Mouse (Mus musculus): Measurements from ENCODE around the gene Paqr8. TPM values are rescaled to one million over a fixed set of nuclear protein-coding genes. Genes with fewer than 3 reads are reported as not detected.

The Paqr8 gene
- total RNA-seq, 2 experiments from 2014 or later, result 2.6 to 2.9 TPM

DNA sequence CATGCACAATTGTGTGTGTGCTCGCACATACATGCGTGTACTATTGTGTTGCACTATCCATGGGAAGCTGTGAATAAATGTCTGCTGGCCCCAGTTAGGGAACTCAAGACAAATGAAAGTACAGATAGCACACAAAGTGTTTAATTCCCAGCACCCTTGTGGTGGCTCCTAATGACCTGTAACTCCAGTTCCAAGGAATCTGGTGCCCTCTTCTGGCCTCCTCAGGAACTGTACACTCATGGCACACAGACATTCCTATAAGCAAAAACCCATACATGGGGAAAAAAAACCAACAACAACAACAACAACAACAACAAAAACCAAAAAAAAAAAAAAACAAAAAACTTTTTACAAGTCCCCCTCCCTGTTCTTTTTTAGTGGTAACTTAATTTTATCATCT, 52.6 kb downstream of the Paqr8 start:
- DNase-seq, result no peak

DNA sequence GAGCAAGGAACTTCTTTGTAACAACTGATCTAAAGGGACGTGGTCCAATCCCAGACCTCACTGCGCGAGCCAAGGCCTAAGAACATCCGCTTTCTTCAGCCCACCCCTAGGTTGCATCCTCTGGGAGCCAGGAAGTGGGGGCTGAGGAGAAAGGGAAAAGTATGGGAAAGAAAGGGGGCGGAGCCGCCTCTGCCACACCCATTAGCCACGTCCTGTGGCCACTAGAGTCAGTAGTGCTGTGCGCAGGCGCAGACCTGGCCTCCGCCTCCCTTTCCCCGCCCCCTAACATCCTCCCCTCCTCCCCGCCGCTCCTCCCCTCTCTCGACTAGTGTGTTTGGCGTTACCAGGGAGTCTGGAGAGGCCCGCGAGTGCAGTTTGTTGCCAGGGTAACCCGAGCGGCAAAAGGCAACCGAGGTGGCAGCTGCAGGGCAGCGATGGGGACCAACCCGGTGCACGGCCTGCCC, 60.9 kb downstream of the Paqr8 start, which contains the start of gene Efhc1:
Efhc1 (plus strand) TSS at position 327 of the 464 bp plus-strand sequence.
- intact Hi-C loops (cut with DNase I), result loop anchor here (5.0 kb wide), 1 partner anchor 126 kb away; the partner anchor contains the start of gene Tram2
- peak; percentile 94 for DNase-seq

More for the DNA sequence above, 52.6 kb downstream of the Paqr8 start:
- intact Hi-C loops (cut with DNase I), result no loop called here

DNA sequence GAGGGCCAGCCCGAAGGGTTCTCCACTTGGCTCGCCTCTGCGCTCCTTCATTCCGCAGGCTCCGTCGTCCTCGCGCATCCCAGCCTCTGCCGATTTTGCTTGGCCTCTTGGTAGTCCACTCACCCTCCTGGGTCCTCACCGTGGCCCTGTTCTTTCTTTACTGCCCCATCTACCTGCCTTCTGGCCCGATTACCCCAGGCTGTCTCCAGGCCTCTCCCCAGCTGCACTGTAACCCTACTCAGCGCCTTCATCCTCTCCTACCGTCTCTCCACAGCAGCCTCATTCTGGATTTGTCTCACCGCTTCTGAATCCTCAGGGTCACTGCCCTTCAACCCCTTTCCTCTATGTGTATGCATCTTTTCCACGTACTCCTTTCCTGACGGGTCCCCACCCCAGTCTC, 61.4 kb downstream of the Paqr8 start:
- no peak for DNase-seq
- intact Hi-C loops (cut with DNase I), result loop anchor here (5.0 kb wide), 1 partner anchor 126 kb away; the partner anchor contains the start of gene Tram2

DNA sequence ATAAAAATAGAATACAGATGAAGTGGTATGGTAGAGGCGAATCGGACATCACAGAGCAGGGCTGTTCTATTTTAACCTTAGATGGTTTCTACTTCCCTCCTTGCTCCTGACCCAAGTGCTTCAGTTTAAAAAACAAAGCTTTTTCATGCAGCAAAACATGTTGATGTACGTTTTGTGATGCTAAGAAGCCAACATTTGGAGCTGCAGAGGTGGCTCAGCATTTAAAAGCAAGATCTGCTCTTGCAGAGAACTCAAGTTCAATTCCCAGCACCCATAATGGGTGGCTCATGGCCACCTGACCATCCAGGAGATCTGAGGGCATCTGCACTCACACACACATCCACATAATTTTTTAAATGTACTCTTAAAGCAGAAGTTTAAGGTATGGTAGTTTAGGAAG, 64.5 kb downstream of the Paqr8 start:
- no peak for DNase-seq
- intact Hi-C loops (cut with DNase I), result loop anchor here (5.0 kb wide), 1 partner anchor 122 kb away; the partner anchor contains the start of gene Tram2

- no peak for DNase-seq
- intact Hi-C loops (cut with DNase I), result no loop called here
Observed at GRCm38 (mm10) chr1:20969642-20970041, 79.2 kb downstream of the Paqr8 start.

- intact Hi-C loops (cut with DNase I), result no loop called here
- DNase-seq, result no peak
Observed at GRCm38 (mm10) chr1:20973389-20973788, 83.0 kb downstream of the Paqr8 start.

- intact Hi-C loops (cut with DNase I), result no loop called here
- DNase-seq, result no peak
Observed at GRCm38 (mm10) chr1:20974341-20975135, 84.1 kb downstream of the Paqr8 start.

GRCm38 (mm10) chr1:20980553-20980952, 90.1 kb downstream of the Paqr8 start:
- intact Hi-C loops (cut with DNase I), result no loop called here
- no peak for DNase-seq

DNA sequence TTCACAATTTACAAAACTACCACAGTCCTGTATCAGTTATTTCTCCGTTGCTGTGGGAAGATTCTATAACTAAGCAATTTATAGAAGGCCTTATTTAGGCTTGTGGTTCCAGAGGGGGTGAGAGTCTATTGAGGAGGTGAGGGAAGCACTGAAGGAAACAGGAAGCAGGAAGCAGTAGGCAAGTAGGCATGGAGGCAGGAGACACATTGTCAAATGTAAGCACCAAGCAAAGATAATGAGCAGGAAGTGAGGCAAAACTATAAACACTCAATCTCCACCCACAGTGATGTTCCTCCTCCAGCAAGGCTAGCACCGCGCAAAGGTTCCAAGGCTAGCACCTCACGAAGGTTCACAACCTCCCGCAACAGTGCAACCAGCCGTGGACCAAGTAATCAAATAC, 91.4 kb downstream of the Paqr8 start:
- intact Hi-C loops (cut with DNase I), result no loop called here
- DNase-seq, result no peak

- intact Hi-C loops (cut with DNase I), result no loop called here
Observed at GRCm38 (mm10) chr1:20984103-20984502, 93.7 kb downstream of the Paqr8 start.

GRCm38 (mm10) chr1:20984582-20984981, 94.2 kb downstream of the Paqr8 start:
- intact Hi-C loops (cut with DNase I), result no loop called here
- DNase-seq, result no peak

More at GRCm38 (mm10) chr1:20984103-20984502, 93.7 kb downstream of the Paqr8 start:
- DNase-seq, result no peak

DNA sequence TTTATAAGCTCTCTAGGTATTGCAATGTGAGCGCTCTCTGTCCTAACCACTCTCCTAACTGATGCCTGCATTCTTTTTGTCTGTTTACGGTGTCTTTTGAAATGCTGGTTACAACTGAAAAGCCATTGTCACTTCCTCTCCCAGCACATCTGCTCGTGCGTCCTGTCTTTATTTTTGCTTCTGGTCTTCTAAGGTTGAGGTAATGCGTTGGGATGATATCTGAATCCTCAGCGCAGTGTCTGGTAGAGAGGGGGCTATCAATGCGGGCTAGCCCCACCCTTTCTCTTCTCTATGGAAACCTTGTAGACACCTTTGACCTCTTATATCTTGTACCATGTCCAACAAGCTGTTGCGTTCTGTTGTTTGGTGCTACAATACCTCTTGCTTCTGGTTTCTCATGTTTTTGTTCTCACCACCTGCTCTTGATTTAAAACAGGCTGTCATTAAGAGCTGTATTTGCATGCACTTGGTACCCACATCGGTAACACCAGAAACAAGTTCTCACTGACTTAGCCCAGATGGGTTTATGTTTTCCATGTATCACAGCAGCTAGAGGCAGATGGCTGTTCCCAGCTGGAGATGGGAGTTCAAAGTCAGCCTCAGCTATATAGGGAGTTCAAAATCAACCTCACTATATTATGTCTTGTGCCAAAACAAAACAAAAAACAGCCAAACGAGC, 96.1 kb downstream of the Paqr8 start:
- intact Hi-C loops (cut with DNase I), result no loop called here
- no peak for DNase-seq

Other genes with a start within 250 kb of the Paqr8 start
- gene Il17a, start 159.7 kb upstream of the Paqr8 start, total RNA-seq (2021), result not detected
- gene Il17f, start 100.0 kb upstream of the Paqr8 start, total RNA-seq (2021), result not detected
- gene Mcm3, start 70.3 kb upstream of the Paqr8 start, total RNA-seq (2021), result 10 to 100 TPM; 24.0 to 30.0 TPM
- gene Efhc1, start 61.0 kb downstream of the Paqr8 start, total RNA-seq (2021), result 1 to 10 TPM; 1.0 to 1.2 TPM
- 10 to 100 TPM; 12.1 to 15.3 TPM for gene Tram2, start 188.6 kb downstream of the Paqr8 start, total RNA-seq (2021)

Measured in heart, postnatal 10 days (tissue).